Mouse (Mus musculus) lung, adult 2 months (tissue): ENCODE results near the gene Ogg1.

Source experiments
- CTCF ChIP-seq: fragments of 200-500 bp; IDR thresholded peaks from 2 replicates; pipeline ENCODE4 v1.5.1; 2011; ENCODE audit warnings: mild to moderate bottlenecking, low read length, control low read depth; ENCODE audit not compliant: insufficient read depth
- POLR2A ChIP-seq: fragments of 200-500 bp; IDR thresholded peaks from 2 replicates; pipeline ENCODE4 v1.6.1; 2011; ENCODE audit warnings: low read depth, mild to moderate bottlenecking, control low read depth, low read length, borderline replicate concordance; ENCODE audit errors: extremely low read depth

- TF ChIP-seq CTCF (no peak), POLR2A (no peak)
Observed at GRCm38 (mm10) chr6:113384351-113384927, 57.7 kb downstream of the Ogg1 start.
